Mouse (Mus musculus): Measurements from ENCODE around the gene Hnmt. TPM values are rescaled to one million over a fixed set of nuclear protein-coding genes. Genes with fewer than 3 reads are reported as not detected.

Hnmt gene
- not detected in 2 replicates for polyA plus RNA-seq (2012; ENCODE audit: low replicate concordance)

GRCm38 (mm10) chr2:24049344-24049990 is at the start of gene Hnmt:
TSS of gene Hnmt (minus strand) at chr2:24049394.

GRCm38 (mm10) chr2:24096495-24096894 is 47.3 kb upstream of the Hnmt start, which contains the start of gene Tbpl2:
TSS of gene Tbpl2 (minus strand) at chr2:24096595.

Other genes with a start within 250 kb of the Hnmt start
- not detected in 2 replicates for gene Tbpl2, start 47.2 kb upstream of the Hnmt start, polyA plus RNA-seq (2012; ENCODE audit: low replicate concordance)
- not detected in 2 replicates for gene Il1f8, start 103.8 kb upstream of the Hnmt start, polyA plus RNA-seq (2012; ENCODE audit: low replicate concordance)
- gene Il1f9, start 137.1 kb upstream of the Hnmt start, polyA plus RNA-seq (2012; ENCODE audit: low replicate concordance) = not detected in 2 replicates
- gene Il1f6, start 166.0 kb upstream of the Hnmt start, polyA plus RNA-seq (2012; ENCODE audit: low replicate concordance) = not detected in 2 replicates
- gene Il1f5, start 227.6 kb upstream of the Hnmt start, polyA plus RNA-seq (2012; ENCODE audit: low replicate concordance) = 0.22 TPM in 1 of 2 replicates, not detected in the other
- not detected in 2 replicates for gene Il1f10, start 241.8 kb upstream of the Hnmt start, polyA plus RNA-seq (2012; ENCODE audit: low replicate concordance)

All from leukemia stem cell, adult 10-12 weeks (primary cell).